Mouse (Mus musculus): ENCODE data around the gene Zfp870. TPM values are rescaled to one million over a fixed set of nuclear protein-coding genes. Genes with fewer than 3 reads are reported as not detected.

Gene Zfp870
- polyA plus RNA-seq, 1 experiment from 2014 or later = 11.1 TPM

DNA sequence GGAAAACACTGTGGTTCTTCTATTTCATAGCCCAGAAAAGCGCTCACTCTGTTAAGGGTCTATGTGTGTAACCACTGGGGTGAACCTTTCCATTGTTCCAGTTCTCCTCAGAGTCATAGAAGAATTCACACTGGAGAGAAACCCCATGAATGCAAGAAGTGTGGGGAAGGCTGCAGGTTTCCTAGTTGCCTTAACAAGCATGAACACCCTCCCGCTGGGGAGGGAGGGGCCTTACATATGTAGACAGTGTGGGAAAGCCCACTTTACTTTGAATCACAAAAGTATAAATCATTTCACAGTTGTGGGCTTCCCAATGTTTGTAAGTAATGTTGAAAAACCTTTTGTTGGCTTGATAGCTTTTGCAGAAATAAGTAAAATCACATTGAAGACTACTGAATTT is 50.1 kb downstream of the Zfp870 start:
- H3K4me2 ChIP-seq (ENCODE audit: low read length) = no peak overlapping the region
- H3K9ac ChIP-seq (replicated peaks; ENCODE audit: low read length) = no peak overlapping the region
- H3K27ac ChIP-seq (replicated peaks; ENCODE audit: low read depth, low read length) = no peak overlapping the region
- no peak overlapping the region for H3K4me3 ChIP-seq (replicated peaks; ENCODE audit: low read depth, low read length)
- no peaks in the 10 kb centered on the region for H3K27me3 ChIP-seq (ENCODE audit: control insufficient read depth, insufficient read depth, low read length)
- no peak for ATAC-seq (ENCODE audit: low FRiP score, low TSS enrichment)
- DNase-seq = no peak
- H3K36me3 ChIP-seq (ENCODE audit: control insufficient read depth, insufficient read depth, low read length) = no peaks in the 10 kb centered on the region
- H3K4me1 ChIP-seq (ENCODE audit: control insufficient read depth, insufficient read depth, low read length) = no peaks in the 10 kb centered on the region
- WGBS = 33% methylated on average over 2 of the region's 2 CpGs
- 0 out of 2 replicates have a peak, but pooled peaks cover 5% of the 10 kb centered on the region for H3K9me3 ChIP-seq (ENCODE audit: control insufficient read depth, low read length)

DNA sequence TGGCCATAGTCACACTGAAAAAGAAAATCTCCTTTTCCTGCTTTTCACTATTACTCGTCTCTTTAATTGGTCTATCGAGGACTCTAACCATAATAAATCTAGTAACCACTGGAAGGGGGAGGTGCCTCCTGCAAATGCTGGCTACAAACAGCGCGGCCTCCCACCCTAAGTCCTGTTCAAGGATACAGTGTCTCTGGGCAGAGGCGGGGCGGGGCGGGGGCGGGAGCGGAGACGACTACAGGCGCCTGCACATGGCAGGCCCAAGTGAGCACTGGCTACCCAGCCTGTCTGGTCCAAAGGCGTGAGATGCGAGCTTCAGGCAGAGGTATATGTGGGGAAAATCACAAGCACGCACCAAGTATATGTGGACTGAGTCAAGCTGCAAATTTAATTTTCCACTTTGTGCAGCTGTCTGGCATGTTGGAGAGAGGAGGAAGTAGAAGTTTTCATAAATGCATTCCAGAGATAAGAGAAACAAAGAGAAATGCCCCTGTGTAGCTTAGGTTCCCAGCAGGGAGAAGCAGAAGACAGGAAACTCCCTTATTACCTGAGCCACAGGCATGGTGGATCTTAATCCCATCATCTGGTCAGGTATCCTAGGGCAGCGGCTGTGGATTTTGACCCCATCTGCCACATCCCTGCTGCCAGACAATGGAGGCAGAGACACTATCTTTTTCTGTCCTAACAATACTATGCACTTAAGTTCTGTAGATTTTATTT is 52.2 kb downstream of the Zfp870 start:
- Histone ChIP-seq H3K36me3 (ENCODE audit: control insufficient read depth, insufficient read depth, low read length) (no peaks in the 10 kb centered on the region), H3K27me3 (ENCODE audit: control insufficient read depth, insufficient read depth, low read length) (no peaks in the 10 kb centered on the region), H3K4me1 (ENCODE audit: control insufficient read depth, insufficient read depth, low read length) (no peaks in the 10 kb centered on the region), H3K9ac (replicated peaks; ENCODE audit: low read length) (no peak overlapping the region), H3K4me2 (ENCODE audit: low read length) (no peak overlapping the region), H3K27ac (replicated peaks; ENCODE audit: low read depth, low read length) (no peak overlapping the region), H3K4me3 (replicated peaks; ENCODE audit: low read depth, low read length) (no peak overlapping the region), H3K9me3 (ENCODE audit: control insufficient read depth, low read length) (0 out of 2 replicates have a peak, but pooled peaks cover 5% of the 10 kb centered on the region)
- ATAC-seq (ENCODE audit: low FRiP score, low TSS enrichment) = no peak
- WGBS = 50% methylated on average over 15 of the region's 15 CpGs
- DNase-seq = no peak

DNA sequence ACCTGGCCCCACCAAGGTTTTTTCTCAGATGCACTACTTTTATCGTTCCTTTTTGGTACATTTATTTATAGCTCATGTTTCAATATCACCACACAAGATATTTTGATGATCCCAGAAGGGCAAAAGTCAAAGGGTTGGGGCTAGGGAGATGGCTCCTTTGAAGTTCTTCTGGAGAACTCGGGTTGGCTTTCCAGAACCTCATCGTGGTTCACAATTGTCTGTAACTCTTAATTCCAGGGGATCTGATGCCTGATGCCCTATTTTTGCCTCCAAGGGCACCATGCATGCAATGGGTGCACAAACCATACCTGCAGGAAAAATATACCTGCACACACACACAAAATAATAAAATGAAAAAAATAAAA is 61.0 kb downstream of the Zfp870 start:
- ATAC-seq (ENCODE audit: low FRiP score, low TSS enrichment) (no peak), DNase-seq (no peak)
- Histone ChIP-seq H3K4me3 (replicated peaks; ENCODE audit: low read depth, low read length) (peak overlapping the region; percentile 74), H3K9me3 (ENCODE audit: control insufficient read depth, low read length) (no peaks in the 10 kb centered on the region), H3K4me1 (ENCODE audit: control insufficient read depth, insufficient read depth, low read length) (peaks cover 11% of the 10 kb centered on the region), H3K27ac (replicated peaks; ENCODE audit: low read depth, low read length) (no peak overlapping the region), H3K4me2 (ENCODE audit: low read length) (peak overlapping the region; percentile 88), H3K36me3 (ENCODE audit: control insufficient read depth, insufficient read depth, low read length) (peaks cover 9% of the 10 kb centered on the region; the same call in 1 of the 2 replicates), H3K9ac (replicated peaks; ENCODE audit: low read length) (no peak overlapping the region; the same call in 1 of the 2 replicates), H3K27me3 (ENCODE audit: control insufficient read depth, insufficient read depth, low read length) (no peaks in the 10 kb centered on the region)
- WGBS = 37% methylated on average over 3 of the region's 3 CpGs

DNA sequence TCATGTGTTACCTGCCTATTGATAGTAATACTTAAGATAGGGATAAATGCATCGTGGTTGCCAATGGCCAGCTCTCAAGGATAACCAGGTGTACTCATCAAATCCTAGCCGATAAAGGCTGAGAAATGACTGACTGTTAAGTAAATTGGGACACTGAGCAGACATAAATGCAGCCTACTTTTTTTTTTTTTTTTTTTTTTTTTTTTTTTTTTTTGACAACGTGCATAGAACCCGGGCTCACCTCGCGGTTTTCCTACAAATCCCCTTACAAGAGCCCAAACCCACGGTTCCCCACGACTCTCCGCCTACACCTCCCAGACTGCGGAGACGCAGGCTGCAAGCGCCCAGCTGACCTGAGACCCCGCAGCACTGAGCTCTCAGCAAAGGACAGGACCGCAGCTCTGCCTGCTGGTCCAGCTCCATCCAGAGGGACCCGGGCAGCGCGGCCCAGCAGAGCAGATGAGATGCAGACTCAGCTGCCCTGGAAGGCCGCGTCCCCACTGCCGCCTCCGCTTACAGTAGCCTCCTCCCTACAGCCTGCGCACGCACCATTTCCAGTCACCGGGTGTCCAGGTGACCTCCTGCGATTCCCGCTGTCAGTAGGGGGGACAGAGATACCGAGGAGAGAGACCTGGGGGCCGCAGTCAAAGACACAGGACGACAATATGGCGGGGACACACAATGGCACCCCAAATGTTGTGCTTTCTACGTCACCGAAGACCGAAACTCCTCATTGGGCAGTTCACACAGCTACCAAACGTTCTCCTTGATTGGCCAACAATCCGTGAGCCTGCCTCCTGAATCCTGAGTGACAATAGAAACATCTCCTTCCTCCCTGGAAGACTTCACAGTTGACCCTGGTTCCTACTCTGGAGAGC is 61.7 kb downstream of the Zfp870 start, which contains the start of gene Zfp799:
Gene Zfp799 (minus strand): TSS at position 722 of the 878 bp plus-strand sequence.
- Histone ChIP-seq H3K4me3 (replicated peaks; ENCODE audit: low read depth, low read length) (peak within 1 kb of the TSS; percentile 74), H3K4me1 (ENCODE audit: control insufficient read depth, insufficient read depth, low read length) (peaks cover 11% of the 10 kb centered on the region), H3K27ac (replicated peaks; ENCODE audit: low read depth, low read length) (peak within 1 kb of the TSS; percentile 87), H3K36me3 (ENCODE audit: control insufficient read depth, insufficient read depth, low read length) (peaks cover 13% of the 10 kb centered on the region), H3K4me2 (ENCODE audit: low read length) (peak within 1 kb of the TSS; percentile 88), H3K9me3 (ENCODE audit: control insufficient read depth, low read length) (no peaks in the 10 kb centered on the region), H3K27me3 (ENCODE audit: control insufficient read depth, insufficient read depth, low read length) (no peaks in the 10 kb centered on the region), H3K9ac (replicated peaks; ENCODE audit: low read length) (peak within 1 kb of the TSS; percentile 93)
- peak; percentile 98 for ATAC-seq (ENCODE audit: low FRiP score, low TSS enrichment)
- peak; percentile 95 for DNase-seq
- 2% methylated on average over 35 of the region's 35 CpGs for WGBS

Other genes starting within 250 kb of the Zfp870 start
- gene Cyp4f40, start 232.7 kb downstream of the Zfp870 start, polyA plus RNA-seq (2014; fragmentation: Nextera tagmentation; extraction: Ambion mirVana) = not detected in 2 replicates
- gene Cyp4f15, start 206.0 kb downstream of the Zfp870 start, polyA plus RNA-seq (2014; fragmentation: Nextera tagmentation; extraction: Ambion mirVana) = 0.78 and 1.3 TPM in 2 replicates
- gene Zfp871, start 103.4 kb downstream of the Zfp870 start, polyA plus RNA-seq (2014; fragmentation: Nextera tagmentation; extraction: Ambion mirVana) = 67.6 and 81.3 TPM in 2 replicates
- gene Zfp811, start 81.7 kb downstream of the Zfp870 start, polyA plus RNA-seq (2014; fragmentation: Nextera tagmentation; extraction: Ambion mirVana) = 43.9 and 54.3 TPM in 2 replicates
- 21.4 and 23.7 TPM in 2 replicates for gene Zfp799, start 61.4 kb downstream of the Zfp870 start, polyA plus RNA-seq (2014; fragmentation: Nextera tagmentation; extraction: Ambion mirVana)
- gene Cyp4f14, start 25.7 kb upstream of the Zfp870 start, polyA plus RNA-seq (2014; fragmentation: Nextera tagmentation; extraction: Ambion mirVana) = not detected in 2 replicates
- gene Cyp4f13, start 55.8 kb upstream of the Zfp870 start, polyA plus RNA-seq (2014; fragmentation: Nextera tagmentation; extraction: Ambion mirVana) = 4.7 and 6.6 TPM in 2 replicates
- 9.7 and 10.5 TPM in 2 replicates for gene Zfp472, start 74.2 kb upstream of the Zfp870 start, polyA plus RNA-seq (2014; fragmentation: Nextera tagmentation; extraction: Ambion mirVana)
- 20.2 and 24.2 TPM in 2 replicates for gene Zfp952, start 101.5 kb upstream of the Zfp870 start, polyA plus RNA-seq (2014; fragmentation: Nextera tagmentation; extraction: Ambion mirVana)
- 30.1 and 35.7 TPM in 2 replicates for gene Zfp763, start 141.8 kb upstream of the Zfp870 start, polyA plus RNA-seq (2014; fragmentation: Nextera tagmentation; extraction: Ambion mirVana)
- not detected in 2 replicates for gene 4921501E09Rik, start 176.4 kb upstream of the Zfp870 start, polyA plus RNA-seq (2014; fragmentation: Nextera tagmentation; extraction: Ambion mirVana)
- 27.7 and 30.2 TPM in 2 replicates for gene Zfp563, start 197.7 kb upstream of the Zfp870 start, polyA plus RNA-seq (2014; fragmentation: Nextera tagmentation; extraction: Ambion mirVana)
- gene Morc2b, start 248.0 kb upstream of the Zfp870 start, polyA plus RNA-seq (2014; fragmentation: Nextera tagmentation; extraction: Ambion mirVana) = 0.08 and 0.09 TPM in 2 replicates